Mouse (Mus musculus): ENCODE measurements around the gene Tcf12. TPM values are rescaled to one million over a fixed set of nuclear protein-coding genes. Genes with fewer than 3 reads are reported as not detected.
A peak's percentile ranks its signal among the peaks of the same experiment; 100 is the strongest.

Gene Tcf12
- polyA plus RNA-seq, 1 experiment from 2014 or later: 230 TPM

DNA sequence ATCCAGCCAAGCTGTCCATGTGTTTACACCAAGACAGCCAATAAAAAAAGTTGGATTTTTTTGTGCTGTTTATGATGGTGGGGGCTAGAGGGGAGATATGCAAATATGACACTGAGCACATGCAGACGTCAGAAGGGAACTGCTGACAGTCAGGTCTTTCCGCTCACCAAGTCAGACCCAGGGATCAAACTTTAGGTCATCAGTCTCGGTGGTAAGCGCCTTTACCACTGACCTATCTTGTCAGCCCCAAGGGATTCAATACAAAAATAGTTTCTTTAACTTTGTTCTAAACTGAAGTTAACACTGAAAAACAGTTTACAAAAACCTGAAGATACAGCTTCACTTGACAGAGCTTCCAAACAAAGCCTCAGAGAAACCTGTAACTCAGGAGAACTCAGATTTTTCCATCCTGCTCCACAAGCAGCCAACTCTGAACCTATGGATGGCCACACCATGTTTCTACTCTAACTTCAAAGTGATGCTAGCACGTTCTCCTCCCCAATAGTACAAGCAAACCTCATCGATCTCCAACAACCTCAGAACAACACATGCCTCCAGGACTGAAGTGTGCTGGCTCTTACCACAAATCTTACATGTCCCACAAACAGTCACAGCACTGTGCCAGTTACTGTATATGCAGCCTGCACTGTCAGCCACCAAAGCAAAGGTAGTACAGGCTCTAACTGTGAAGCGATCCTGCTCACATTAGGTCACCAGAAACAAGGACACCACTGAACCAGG, 11.6 kb downstream of the Tcf12 start:
- H3K36me3 ChIP-seq (replicated peaks; ENCODE audit: control insufficient read depth, insufficient read depth, low read depth, low read length): peaks cover 4% of the 10 kb centered on the region
- H3K27ac ChIP-seq (replicated peaks; ENCODE audit: low read depth, low read length): no peak overlapping the region
- no peak for DNase-seq (ENCODE audit: low spot score)
- H3K9ac ChIP-seq (replicated peaks; ENCODE audit: low read length): no peak overlapping the region
- H3K9me3 ChIP-seq (replicated peaks; ENCODE audit: control insufficient read depth, low read length): no peaks in the 10 kb centered on the region
- H3K4me2 ChIP-seq (ENCODE audit: low read depth, low read length): no peak overlapping the region
- H3K27me3 ChIP-seq (ENCODE audit: control insufficient read depth, insufficient read depth, low read length): no peaks in the 10 kb centered on the region
- no peaks in the 10 kb centered on the region for H3K4me1 ChIP-seq (ENCODE audit: control insufficient read depth, insufficient read depth, low read length)
- ATAC-seq (replicated peaks; ENCODE audit: insufficient number of reproducible peaks, low FRiP score, low TSS enrichment, low read depth): no peak
- WGBS: 77% methylated on average over 7 of the region's 7 CpGs
- no peak overlapping the region for H3K4me3 ChIP-seq (ENCODE audit: low read depth, low read length)

DNA sequence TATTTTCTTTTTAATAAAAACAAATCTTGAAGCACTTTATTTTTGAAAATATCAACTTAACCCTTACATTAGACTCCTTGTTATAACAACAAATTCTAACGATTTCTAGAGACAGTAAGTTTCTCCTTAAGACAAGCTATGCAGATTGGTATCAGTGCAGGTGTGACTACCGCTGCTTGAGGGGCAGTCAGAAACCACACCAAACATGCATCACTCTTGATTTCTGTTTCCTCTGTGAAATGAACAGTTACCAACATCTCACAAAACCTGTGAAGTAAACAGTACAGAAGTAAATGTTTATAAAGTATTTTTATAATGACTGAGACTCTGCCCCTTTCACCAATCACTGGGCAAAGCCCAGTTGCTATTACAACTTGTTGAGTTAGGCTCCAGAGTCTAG, 13.6 kb downstream of the Tcf12 start:
- peaks cover 4% of the 10 kb centered on the region for H3K36me3 ChIP-seq (replicated peaks; ENCODE audit: control insufficient read depth, insufficient read depth, low read depth, low read length)
- ATAC-seq (replicated peaks; ENCODE audit: insufficient number of reproducible peaks, low FRiP score, low TSS enrichment, low read depth) (no peak), DNase-seq (ENCODE audit: low spot score) (no peak)
- WGBS: 92% methylated on average over 2 of the region's 2 CpGs
- no peak overlapping the region for H3K4me3 ChIP-seq (ENCODE audit: low read depth, low read length)
- H3K4me2 ChIP-seq (ENCODE audit: low read depth, low read length): no peak overlapping the region
- H3K9me3 ChIP-seq (replicated peaks; ENCODE audit: control insufficient read depth, low read length): no peaks in the 10 kb centered on the region
- H3K27me3 ChIP-seq (ENCODE audit: control insufficient read depth, insufficient read depth, low read length): no peaks in the 10 kb centered on the region
- no peak overlapping the region for H3K27ac ChIP-seq (replicated peaks; ENCODE audit: low read depth, low read length)
- no peak overlapping the region for H3K9ac ChIP-seq (replicated peaks; ENCODE audit: low read length)
- no peaks in the 10 kb centered on the region for H3K4me1 ChIP-seq (ENCODE audit: control insufficient read depth, insufficient read depth, low read length)

DNA sequence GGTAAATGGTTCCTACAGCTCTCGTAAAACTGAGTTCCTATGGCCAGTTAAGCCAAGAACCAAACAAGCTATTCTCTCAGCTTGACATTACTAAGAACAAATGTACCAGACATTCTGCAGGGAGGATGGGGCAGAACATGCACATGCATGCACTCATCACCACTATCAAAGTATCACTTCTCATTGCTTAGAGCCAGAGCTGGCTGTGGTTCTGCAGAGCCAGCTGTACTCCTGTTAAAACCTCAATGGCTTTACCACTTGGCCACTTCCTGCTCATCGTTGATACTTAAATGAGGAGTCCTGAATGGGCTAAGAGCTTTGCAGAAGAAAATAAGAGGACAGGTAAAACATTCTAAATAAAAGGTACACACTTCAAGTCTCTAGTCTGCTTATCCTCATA, 14.6 kb downstream of the Tcf12 start:
- Histone ChIP-seq H3K9ac (replicated peaks; ENCODE audit: low read length) (no peak overlapping the region), H3K36me3 (replicated peaks; ENCODE audit: control insufficient read depth, insufficient read depth, low read depth, low read length) (peaks cover 4% of the 10 kb centered on the region)
- 97% methylated on average over 2 of the region's 2 CpGs for WGBS

DNA sequence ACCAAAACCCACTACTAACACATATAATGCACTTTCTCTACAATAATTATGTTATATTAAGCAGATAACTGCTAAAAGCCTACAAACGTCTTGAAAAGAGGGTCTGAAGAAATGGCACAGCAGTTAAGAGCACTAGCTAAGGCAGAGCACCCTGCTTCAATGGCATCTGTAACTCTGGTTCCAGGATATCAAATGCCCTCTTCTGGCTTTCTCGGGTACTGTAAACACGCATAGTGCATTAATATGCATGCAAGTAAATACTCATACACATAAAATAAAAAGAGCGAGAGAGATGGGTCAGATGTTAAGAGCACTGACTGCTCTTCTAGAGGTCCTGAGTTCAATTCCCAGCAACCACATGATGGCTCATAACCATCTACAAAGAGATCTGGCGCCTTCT, 17.0 kb downstream of the Tcf12 start:
- no peaks in the 10 kb centered on the region for H3K9me3 ChIP-seq (replicated peaks; ENCODE audit: control insufficient read depth, low read length)
- no peaks in the 10 kb centered on the region for H3K4me1 ChIP-seq (ENCODE audit: control insufficient read depth, insufficient read depth, low read length)
- ATAC-seq (replicated peaks; ENCODE audit: insufficient number of reproducible peaks, low FRiP score, low TSS enrichment, low read depth): no peak
- no peaks in the 10 kb centered on the region for H3K27me3 ChIP-seq (ENCODE audit: control insufficient read depth, insufficient read depth, low read length)
- H3K4me2 ChIP-seq (ENCODE audit: low read depth, low read length): no peak overlapping the region
- no peak overlapping the region for H3K4me3 ChIP-seq (ENCODE audit: low read depth, low read length)
- peak; percentile 37 for DNase-seq (ENCODE audit: low spot score)
- H3K36me3 ChIP-seq (replicated peaks; ENCODE audit: control insufficient read depth, insufficient read depth, low read depth, low read length): peaks cover 4% of the 10 kb centered on the region
- no peak overlapping the region for H3K27ac ChIP-seq (replicated peaks; ENCODE audit: low read depth, low read length)
- 82% methylated on average over 5 of the region's 5 CpGs for WGBS
- H3K9ac ChIP-seq (replicated peaks; ENCODE audit: low read length): no peak overlapping the region

More for the DNA sequence above, 14.6 kb downstream of the Tcf12 start:
- H3K4me1 ChIP-seq (ENCODE audit: control insufficient read depth, insufficient read depth, low read length): no peaks in the 10 kb centered on the region
- H3K9me3 ChIP-seq (replicated peaks; ENCODE audit: control insufficient read depth, low read length): no peaks in the 10 kb centered on the region
- H3K27me3 ChIP-seq (ENCODE audit: control insufficient read depth, insufficient read depth, low read length): no peaks in the 10 kb centered on the region
- H3K4me2 ChIP-seq (ENCODE audit: low read depth, low read length): no peak overlapping the region
- ATAC-seq (replicated peaks; ENCODE audit: insufficient number of reproducible peaks, low FRiP score, low TSS enrichment, low read depth) (no peak), DNase-seq (ENCODE audit: low spot score) (no peak)
- H3K4me3 ChIP-seq (ENCODE audit: low read depth, low read length): no peak overlapping the region
- H3K27ac ChIP-seq (replicated peaks; ENCODE audit: low read depth, low read length): no peak overlapping the region

DNA sequence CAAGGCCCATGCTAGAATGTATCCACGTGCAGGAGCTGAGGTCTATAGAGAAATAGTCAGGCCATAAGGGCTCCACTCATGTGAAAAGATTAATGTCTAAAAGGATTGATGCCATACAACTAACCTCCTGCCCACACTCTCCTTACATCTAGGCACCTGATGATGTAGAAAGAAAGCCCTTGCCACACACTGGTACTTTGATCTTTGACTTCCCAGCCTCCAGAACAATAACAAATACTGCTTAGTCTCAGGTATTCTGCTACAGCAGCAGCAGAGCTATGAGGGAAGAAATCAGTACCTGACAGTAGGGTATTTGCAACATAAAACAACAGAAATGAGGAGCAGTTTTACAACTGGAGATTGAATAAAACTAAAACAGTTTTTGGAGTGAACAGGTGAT, 19.5 kb downstream of the Tcf12 start:
- Histone ChIP-seq H3K27ac (replicated peaks; ENCODE audit: low read depth, low read length) (no peak overlapping the region), H3K9me3 (replicated peaks; ENCODE audit: control insufficient read depth, low read length) (no peaks in the 10 kb centered on the region), H3K36me3 (replicated peaks; ENCODE audit: control insufficient read depth, insufficient read depth, low read depth, low read length) (peaks cover 4% of the 10 kb centered on the region), H3K27me3 (ENCODE audit: control insufficient read depth, insufficient read depth, low read length) (no peaks in the 10 kb centered on the region), H3K4me2 (ENCODE audit: low read depth, low read length) (no peak overlapping the region), H3K9ac (replicated peaks; ENCODE audit: low read length) (no peak overlapping the region), H3K4me3 (ENCODE audit: low read depth, low read length) (no peak overlapping the region), H3K4me1 (ENCODE audit: control insufficient read depth, insufficient read depth, low read length) (no peaks in the 10 kb centered on the region)
- 81% methylated on average over 1 of the region's 1 CpGs for WGBS
- ATAC-seq (replicated peaks; ENCODE audit: insufficient number of reproducible peaks, low FRiP score, low TSS enrichment, low read depth) (no peak), DNase-seq (ENCODE audit: low spot score) (no peak)

DNA sequence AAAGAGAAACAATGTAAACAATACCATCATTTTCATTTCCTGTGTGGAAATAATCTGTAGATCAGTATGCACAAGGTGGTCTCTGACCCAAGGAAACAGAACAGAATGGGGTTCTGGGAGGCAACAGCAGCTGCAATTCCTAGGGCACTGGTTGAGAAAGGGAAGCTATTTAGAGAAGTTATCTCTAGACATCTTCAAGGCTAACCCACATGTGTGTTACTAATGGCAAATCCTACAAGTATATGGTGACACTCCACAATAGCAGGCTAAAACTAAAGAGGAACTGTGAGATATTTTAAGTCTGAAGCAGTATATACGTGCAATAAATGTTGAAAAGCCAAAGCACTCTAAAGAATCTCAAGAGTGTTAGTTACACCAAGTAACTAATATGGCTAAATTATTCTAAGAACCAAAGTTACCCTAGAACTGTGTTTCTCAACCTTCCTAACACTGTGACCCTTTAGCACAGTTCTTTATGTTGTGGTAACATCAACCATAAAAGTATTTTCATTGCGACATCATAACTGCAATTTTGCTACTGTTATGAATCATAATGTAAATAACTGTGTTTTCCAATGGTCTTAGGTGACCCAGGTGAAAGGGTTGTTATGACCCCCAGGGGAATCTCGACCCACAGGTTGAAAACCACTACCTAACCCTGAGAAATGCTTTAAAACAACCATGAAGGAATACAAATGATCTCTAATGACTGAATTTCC, 22.6 kb downstream of the Tcf12 start:
- Histone ChIP-seq H3K9ac (replicated peaks; ENCODE audit: low read length) (no peak overlapping the region), H3K4me2 (ENCODE audit: low read depth, low read length) (no peak overlapping the region), H3K36me3 (replicated peaks; ENCODE audit: control insufficient read depth, insufficient read depth, low read depth, low read length) (no peaks in the 10 kb centered on the region), H3K4me1 (ENCODE audit: control insufficient read depth, insufficient read depth, low read length) (no peaks in the 10 kb centered on the region), H3K9me3 (replicated peaks; ENCODE audit: control insufficient read depth, low read length) (no peaks in the 10 kb centered on the region), H3K4me3 (ENCODE audit: low read depth, low read length) (no peak overlapping the region), H3K27me3 (ENCODE audit: control insufficient read depth, insufficient read depth, low read length) (no peaks in the 10 kb centered on the region), H3K27ac (replicated peaks; ENCODE audit: low read depth, low read length) (no peak overlapping the region)
- WGBS: 88% methylated on average over 3 of the region's 3 CpGs
- ATAC-seq (replicated peaks; ENCODE audit: insufficient number of reproducible peaks, low FRiP score, low TSS enrichment, low read depth) (no peak), DNase-seq (ENCODE audit: low spot score) (no peak)

DNA sequence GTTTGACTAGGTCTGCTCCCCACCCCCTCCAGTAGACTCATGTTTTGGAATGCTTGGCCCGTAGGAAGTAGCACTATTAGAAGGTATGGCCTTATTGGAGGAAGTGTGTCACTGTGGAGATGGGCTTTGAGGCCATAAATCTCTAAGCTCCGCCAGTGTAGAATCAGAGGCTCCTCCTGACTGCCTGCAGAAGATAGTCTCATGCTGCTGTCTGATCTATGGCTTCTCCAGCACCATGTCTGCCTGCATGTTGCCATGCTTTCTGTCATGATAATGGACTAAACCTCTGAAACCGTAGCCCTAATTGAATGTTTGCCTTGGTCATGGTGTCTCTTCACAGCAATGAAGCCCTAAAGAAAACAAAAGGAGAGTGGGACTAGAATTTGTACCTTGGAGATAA, 26.7 kb downstream of the Tcf12 start:
- no peak overlapping the region for H3K27ac ChIP-seq (replicated peaks; ENCODE audit: low read depth, low read length)
- no peaks in the 10 kb centered on the region for H3K36me3 ChIP-seq (replicated peaks; ENCODE audit: control insufficient read depth, insufficient read depth, low read depth, low read length)
- H3K4me2 ChIP-seq (ENCODE audit: low read depth, low read length): no peak overlapping the region
- H3K27me3 ChIP-seq (ENCODE audit: control insufficient read depth, insufficient read depth, low read length): no peaks in the 10 kb centered on the region
- DNase-seq (ENCODE audit: low spot score) (no peak), ATAC-seq (replicated peaks; ENCODE audit: insufficient number of reproducible peaks, low FRiP score, low TSS enrichment, low read depth) (no peak)
- no peaks in the 10 kb centered on the region for H3K4me1 ChIP-seq (ENCODE audit: control insufficient read depth, insufficient read depth, low read length)
- no peak overlapping the region for H3K9ac ChIP-seq (replicated peaks; ENCODE audit: low read length)
- WGBS: 80% methylated on average over 3 of the region's 3 CpGs
- no peaks in the 10 kb centered on the region for H3K9me3 ChIP-seq (replicated peaks; ENCODE audit: control insufficient read depth, low read length)
- no peak overlapping the region for H3K4me3 ChIP-seq (ENCODE audit: low read depth, low read length)

DNA sequence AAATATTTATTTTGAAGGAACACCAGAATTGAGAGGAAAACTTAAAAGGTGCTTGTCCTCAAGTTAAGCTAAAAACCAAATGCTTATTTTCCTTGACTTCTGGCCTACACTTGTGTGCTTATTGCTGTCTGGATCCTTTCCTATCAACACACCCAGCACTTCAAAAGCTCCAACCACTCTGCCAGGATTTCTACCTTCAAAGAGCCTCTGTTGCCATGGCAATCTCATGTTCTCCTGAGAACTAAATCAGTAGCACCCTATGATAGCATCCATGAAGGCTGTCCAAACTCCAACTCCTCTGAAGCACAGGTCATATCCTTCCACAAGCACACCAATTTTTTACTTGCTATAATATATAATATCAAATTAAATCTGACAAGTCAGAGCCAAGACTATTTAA, 27.5 kb downstream of the Tcf12 start:
- Histone ChIP-seq H3K27me3 (ENCODE audit: control insufficient read depth, insufficient read depth, low read length) (no peaks in the 10 kb centered on the region), H3K4me3 (ENCODE audit: low read depth, low read length) (no peak overlapping the region), H3K4me1 (ENCODE audit: control insufficient read depth, insufficient read depth, low read length) (no peaks in the 10 kb centered on the region), H3K27ac (replicated peaks; ENCODE audit: low read depth, low read length) (no peak overlapping the region), H3K36me3 (replicated peaks; ENCODE audit: control insufficient read depth, insufficient read depth, low read depth, low read length) (no peaks in the 10 kb centered on the region), H3K9me3 (replicated peaks; ENCODE audit: control insufficient read depth, low read length) (no peaks in the 10 kb centered on the region), H3K9ac (replicated peaks; ENCODE audit: low read length) (no peak overlapping the region), H3K4me2 (ENCODE audit: low read depth, low read length) (no peak overlapping the region)
- DNase-seq (ENCODE audit: low spot score): peak; percentile 34
- ATAC-seq (replicated peaks; ENCODE audit: insufficient number of reproducible peaks, low FRiP score, low TSS enrichment, low read depth): no peak
